Comparison of ENCODE assay signal across 8 mouse cellular contexts in the genomic region with DNA sequence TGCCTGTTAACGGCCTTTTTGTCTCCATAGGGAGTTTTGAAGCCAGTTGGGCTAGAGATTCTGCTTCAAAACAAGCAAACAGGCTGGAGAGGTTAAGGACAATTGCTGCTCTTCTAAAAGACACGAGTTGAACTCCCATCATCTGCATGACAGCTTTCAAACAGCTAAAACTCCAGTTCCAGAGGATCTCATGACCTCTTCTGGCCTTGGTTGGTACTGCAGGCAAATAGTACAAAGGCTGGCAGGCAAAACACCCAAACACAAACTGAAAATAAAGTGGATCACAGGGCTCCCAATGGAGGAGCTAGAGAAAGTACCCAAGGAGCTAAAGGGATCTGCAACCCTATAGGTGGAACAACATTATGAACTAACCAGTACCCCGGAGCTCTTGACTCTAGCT. TPM values are rescaled to one million over a fixed set of nuclear protein-coding genes. Genes with fewer than 3 reads are reported as not detected.
DNase-seq lines count a peak whose midpoint lies in the region; ATAC-seq and TF ChIP-seq lines count a peak whose summit lies in the region.

No protein-coding gene starts in this region.

- 0 out of 2 replicates have a peak, but pooled peaks have one; percentile 19 for TF ChIP-seq CTCF in liver, adult 2 months (IDR thresholded peaks at IDR 0.05; ENCODE audit: low read depth, low read length)
- peak; percentile 76 for TF ChIP-seq CTCF in Patski (IDR thresholded peaks at IDR 0.05)

- no peak for ATAC-seq in liver, embryonic 12.5 days
- peak; percentile 51 for ATAC-seq in Patski
- ATAC-seq in neural tube, embryonic 14.5 days (ENCODE audit: low read depth), result peak; percentile 31; the same call in 1 of the 2 replicates

- H3K36me3 ChIP-seq in liver, adult 2 months (ENCODE audit: control insufficient read depth, insufficient read depth, low read length), result no peaks in the 10 kb centered on the region
- H3K36me3 ChIP-seq in liver, embryonic 12.5 days, result no peaks in the 10 kb centered on the region
- no peaks in the 10 kb centered on the region for H3K36me3 ChIP-seq in neural tube, embryonic 14.5 days (ENCODE audit: control insufficient read depth, insufficient read depth, low read length)

- peak; percentile 40 for DNase-seq in liver, adult 2 months (ENCODE audit: extremely low read depth, low read depth, low spot score)
- DNase-seq in Patski (ENCODE audit: low read depth, low spot score), result no peak
- peak; percentile 47 to 75 for DNase-seq in cerebellum, postnatal 36 days
- DNase-seq in heart, postnatal 4 days, result peak; percentile 73
- DNase-seq in left cerebral cortex, postnatal 10 days (ENCODE audit: extremely low spot score in 1 of 2, low spot score in 2 of 2), result peak; percentile 23 to 26
- DNase-seq in urinary bladder, postnatal 25 days (ENCODE audit: low spot score), result peak; percentile 45

- POLR2A ChIA-PET in Patski (lab: Charles Lee), result no interaction called here

- no peak overlapping the region for H3K4me2 ChIP-seq in liver, embryonic 12.5 days
- H3K4me2 ChIP-seq in neural tube, embryonic 14.5 days (ENCODE audit: low read depth, low read length), result no peak overlapping the region

- CTCF ChIA-PET in Patski (lab: Charles Lee), result interaction anchor here (1.0 to 1.2 kb wide), 2 partner anchors 16 to 20 kb away, joined by 3 read pairs; no protein-coding TSS in a partner anchor

- H3K79me2 ChIP-seq in liver, adult 2 months (ENCODE audit: control insufficient read depth, insufficient read depth, low read length), result no peaks in the 10 kb centered on the region

- H3K4me3 ChIP-seq in liver, adult 2 months (ENCODE audit: insufficient read depth, low read depth, low read length), result no peak overlapping the region
- H3K4me3 ChIP-seq in liver, embryonic 12.5 days, result no peak overlapping the region
- H3K4me3 ChIP-seq in neural tube, embryonic 14.5 days (ENCODE audit: low read depth, low read length), result no peak overlapping the region

- H3K4me1 ChIP-seq in liver, adult 2 months (ENCODE audit: control insufficient read depth, insufficient read depth, low read length), result no peaks in the 10 kb centered on the region
- no peaks in the 10 kb centered on the region for H3K4me1 ChIP-seq in liver, embryonic 12.5 days
- no peaks in the 10 kb centered on the region for H3K4me1 ChIP-seq in neural tube, embryonic 14.5 days (ENCODE audit: control insufficient read depth, insufficient read depth, low read length)

- no peak for TF ChIP-seq POLR2A in liver, adult 2 months (IDR thresholded peaks at IDR 0.05; ENCODE audit: extremely low read depth, insufficient read depth, low read length)

- H3K27ac ChIP-seq in liver, adult 2 months (replicated peaks; ENCODE audit: insufficient read depth, low read depth, low read length), result no peak overlapping the region
- no peak overlapping the region for H3K27ac ChIP-seq in liver, embryonic 12.5 days
- no peak overlapping the region for H3K27ac ChIP-seq in neural tube, embryonic 14.5 days (ENCODE audit: low read depth, low read length)

- intact Hi-C loops in left cerebral cortex, postnatal 10 days (cut with DNase I), result no loop called here

- WGBS in liver, adult 2 months, result 8% methylated on average over 2 of the region's 3 CpGs
- 22% methylated on average over 3 of the region's 3 CpGs for WGBS in liver, embryonic 12.5 days (ENCODE audit: insufficient replicate concordance)
- WGBS in neural tube, embryonic 14.5 days, result 9% methylated on average over 2 of the region's 3 CpGs

- H3K27me3 ChIP-seq in liver, adult 2 months (ENCODE audit: control insufficient read depth, insufficient read depth, low read length), result no peaks in the 10 kb centered on the region
- H3K27me3 ChIP-seq in liver, embryonic 12.5 days (replicated peaks), result 0 out of 2 replicates have a peak, but pooled peaks cover 2% of the 10 kb centered on the region
- H3K27me3 ChIP-seq in Patski, result peaks cover 15% of the 10 kb centered on the region
- H3K27me3 ChIP-seq in neural tube, embryonic 14.5 days (ENCODE audit: control insufficient read depth, insufficient read depth, low read length), result no peaks in the 10 kb centered on the region

- no peak overlapping the region for H3K9ac ChIP-seq in liver, adult 2 months (ENCODE audit: low read depth, low read length)
- H3K9ac ChIP-seq in liver, embryonic 12.5 days, result no peak overlapping the region
- no peak overlapping the region for H3K9ac ChIP-seq in neural tube, embryonic 14.5 days (replicated peaks; ENCODE audit: low read depth, low read length)

- in situ Hi-C loops in Patski (cut with MboI; ENCODE audit: low pct_unique_long_range_greater_than_20kb), result loop anchor here (25.0 kb wide), 1 partner anchor 317 kb away; no protein-coding TSS in a partner anchor

- H3K9me3 ChIP-seq in liver, embryonic 12.5 days (replicated peaks), result no peaks in the 10 kb centered on the region
- no peaks in the 10 kb centered on the region for H3K9me3 ChIP-seq in neural tube, embryonic 14.5 days (ENCODE audit: control insufficient read depth, low read length)

RNA-seq across cellular contexts. Expression of a gene that starts 31.9 kb away (rescaled TPM):
- total RNA-seq in liver, adult 2 months (2014; rRNA removed), result 95.5 and 139 TPM in 2 replicates
- 38.4 and 41.7 TPM in 2 replicates for polyA plus RNA-seq in liver, adult 2 months (2012; rRNA removed)
- polyA plus RNA-seq in liver, embryonic 12.5 days (2016; fragmentation: Nextera tagmentation; extraction: Ambion mirVana), result 74.0 and 74.5 TPM in 2 replicates
- 240 TPM for polyA plus RNA-seq in Patski (2021)
- 100 to 1,000 TPM; 625 to 708 TPM for total RNA-seq in heart, postnatal 4 days (2021)
- total RNA-seq in left cerebral cortex, postnatal 10 days (2021), result 100 to 1,000 TPM; 303 to 324 TPM
- 153 and 154 TPM in 2 replicates for polyA plus RNA-seq in neural tube, embryonic 14.5 days (2014; fragmentation: Nextera tagmentation; extraction: Ambion mirVana)
